Mouse (Mus musculus) midbrain, postnatal 0 days (tissue): Measurements from ENCODE around the gene H13. TPM values are rescaled to one million over a fixed set of nuclear protein-coding genes. Genes with fewer than 3 reads are reported as not detected.

Source experiments
- ATAC-seq: fragments of 200-750 bp; cut with Nextera tagmentation; 2 replicates; pipeline ENCODE4 v1.8.0; 2017; ENCODE audit warnings: moderate number of reproducible peaks, mild to moderate bottlenecking, moderate TSS enrichment, moderate library complexity; ENCODE audit not compliant: low FRiP score
- DNase-seq: peaks from one replicate; pipeline ENCODE4 v3.0.0-alpha.2; 2015; ENCODE audit warnings: low spot score
- H3K27ac ChIP-seq: fragments of 300-500 bp; sonication (generic); 2 replicates; pipeline ENCODE4 v1.5.1; 2014; ENCODE audit warnings: low read depth, mild to moderate bottlenecking, low read length, mixed read lengths
- H3K27me3 ChIP-seq: fragments of 300-500 bp; sonication (generic); 2 replicates; pipeline ENCODE4 v1.6.1; 2014; ENCODE audit warnings: low read length, control low read depth, mixed read lengths; ENCODE audit not compliant: insufficient read depth
- H3K36me3 ChIP-seq: fragments of 300-500 bp; sonication (generic); 2 replicates; pipeline ENCODE4 v1.6.1; 2014; ENCODE audit warnings: low read length, control low read depth, mixed read lengths; ENCODE audit not compliant: insufficient read depth
- H3K4me1 ChIP-seq: fragments of 300-500 bp; sonication (generic); 2 replicates; pipeline ENCODE4 v1.6.1; 2014; ENCODE audit warnings: mild to moderate bottlenecking, control low read depth, antibody characterized with exemption, low read length, mixed read lengths; ENCODE audit not compliant: insufficient read depth
- H3K4me2 ChIP-seq: fragments of 300-500 bp; sonication (generic); 2 replicates; pipeline ENCODE4 v1.6.1; 2014; ENCODE audit warnings: low read depth, mild to moderate bottlenecking, low read length, mixed read lengths; ENCODE audit not compliant: poor library complexity, severe bottlenecking
- H3K4me3 ChIP-seq: fragments of 300-500 bp; sonication (generic); 2 replicates; pipeline ENCODE4 v1.5.1; 2014; ENCODE audit warnings: low read depth, mild to moderate bottlenecking, low read length, moderate library complexity
- H3K9ac ChIP-seq: fragments of 300-500 bp; sonication (generic); replicated peaks from 2 replicates; pipeline ENCODE4 v1.6.1; 2014; ENCODE audit warnings: mild to moderate bottlenecking, low read length, moderate library complexity, mixed read lengths; ENCODE audit not compliant: poor library complexity, severe bottlenecking
- H3K9me3 ChIP-seq: fragments of 300-500 bp; sonication (generic); 2 replicates; pipeline ENCODE4 v1.6.1; 2016; ENCODE audit warnings: low read length, control low read depth
- CTCF ChIP-seq: IDR thresholded peaks from 2 replicates; pipeline ENCODE4 v1.5.1; 2016; ENCODE audit warnings: antibody characterized with exemption, mild to moderate bottlenecking
- WGBS: fragments of 180-500 bp; shearing (Covaris S2); extraction: QIAGEN DNeasy Blood & Tissue Kit; methylation state at CpG from one replicate; pipeline ENCODE4 v1.1.7; 2014; 5-methylcytosine and 5-hydroxymethylcytosine counted together
- polyA plus RNA-seq: library from polyadenylated mRNA; unstranded; fragments of >200 nt; fragmentation: Nextera tagmentation; extraction: Ambion mirVana; gene quantifications from 2 replicates; pipeline ENCODE4 v1.2.1, GENCODE M21; 2015
- total RNA-seq: library from RNA; depleted of rRNA; stranded (reverse); fragments of >200 nt; gene quantifications from 2 replicates; pipeline ENCODE4 v1.2.3, GENCODE M21; 2014

The H13 gene
- total and polyA plus RNA-seq, 2 experiments from 2014 or later: 166 to 175 TPM

DNA sequence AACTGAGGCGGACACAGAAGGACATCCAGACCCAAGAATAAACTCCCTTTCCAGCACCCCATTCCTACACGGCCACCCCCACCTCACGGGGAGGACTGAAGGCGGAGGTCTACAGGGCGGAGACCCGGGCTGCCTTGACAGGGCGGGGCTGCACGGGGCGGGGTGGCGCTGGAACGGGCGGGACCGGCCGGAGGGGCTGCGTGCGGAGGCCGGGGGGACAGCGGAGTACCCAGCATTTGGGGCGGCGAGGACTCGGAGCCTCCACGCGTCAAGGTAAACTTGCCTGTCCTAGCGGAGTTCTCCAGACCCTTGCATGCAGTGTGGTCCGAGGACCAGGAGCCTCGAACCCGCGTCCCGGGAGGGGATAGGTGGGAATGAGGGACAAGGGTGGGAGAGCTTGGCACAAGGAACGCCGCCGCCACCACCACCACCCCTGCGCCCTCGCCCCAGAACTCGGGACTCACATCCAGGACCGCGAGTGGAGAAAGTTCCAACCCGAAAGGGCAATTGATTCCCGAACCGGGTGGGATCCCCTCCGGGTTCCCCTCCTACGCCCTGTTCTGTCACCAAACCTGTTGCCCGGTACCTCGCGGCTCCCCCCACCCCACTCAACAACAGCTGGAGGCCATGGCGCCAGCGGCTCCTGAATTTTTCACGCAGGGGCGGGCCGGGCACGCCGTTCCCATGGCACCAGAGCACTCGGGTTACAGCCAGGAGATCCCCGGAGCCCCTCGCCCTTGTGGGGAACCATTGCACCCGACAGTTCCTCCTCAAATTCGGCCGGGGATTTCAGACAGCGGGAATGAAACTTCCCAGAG, 42.3 kb upstream of the H13 start, which contains the start of gene Rem1:
TSS of gene Rem1 (plus strand) at position 178 of the 818 bp plus-strand sequence.
- Histone ChIP-seq H3K9me3 (no peaks in the 10 kb centered on the region), H3K4me1 (no peaks in the 10 kb centered on the region), H3K36me3 (no peaks in the 10 kb centered on the region), H3K27ac (no peak within 1 kb of the TSS), H3K4me2 (peak within 1 kb of the TSS; percentile 62), H3K4me3 (peak within 1 kb of the TSS; percentile 32), H3K9ac (no peak within 1 kb of the TSS), H3K27me3 (peaks cover 18% of the 10 kb centered on the region)
- WGBS: 2% methylated on average over 59 of the region's 59 CpGs
- DNase-seq (no peak), ATAC-seq (no peak)
- no peak for TF ChIP-seq CTCF

DNA sequence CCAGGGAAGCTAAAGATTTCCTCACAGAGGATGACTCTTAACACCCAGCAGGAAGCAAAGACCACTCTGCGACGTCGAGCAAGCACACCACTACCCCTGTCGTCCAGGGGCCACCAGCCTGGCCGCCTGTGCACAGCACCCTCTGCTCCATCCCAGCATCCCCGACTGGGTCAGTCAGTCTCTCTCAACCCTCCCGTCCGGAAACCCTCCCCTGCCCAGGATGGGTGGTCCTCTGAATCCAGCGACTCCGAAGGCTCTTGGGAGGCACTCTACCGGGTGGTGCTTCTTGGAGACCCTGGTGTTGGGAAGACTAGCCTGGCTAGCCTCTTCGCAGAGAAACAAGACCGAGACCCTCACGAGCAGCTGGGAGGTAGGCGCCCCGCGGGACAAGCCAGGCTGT, 41.2 kb upstream of the H13 start:
- TF ChIP-seq CTCF: no peak
- WGBS: 48% methylated on average over 17 of the region's 17 CpGs
- no peak overlapping the region for H3K9ac ChIP-seq
- no peaks in the 10 kb centered on the region for H3K4me1 ChIP-seq
- peaks cover 18% of the 10 kb centered on the region for H3K27me3 ChIP-seq
- no peaks in the 10 kb centered on the region for H3K36me3 ChIP-seq
- H3K9me3 ChIP-seq: no peaks in the 10 kb centered on the region
- no peak overlapping the region for H3K4me3 ChIP-seq
- no peak for DNase-seq
- no peak overlapping the region for H3K4me2 ChIP-seq
- no peak for ATAC-seq
- no peak overlapping the region for H3K27ac ChIP-seq

DNA sequence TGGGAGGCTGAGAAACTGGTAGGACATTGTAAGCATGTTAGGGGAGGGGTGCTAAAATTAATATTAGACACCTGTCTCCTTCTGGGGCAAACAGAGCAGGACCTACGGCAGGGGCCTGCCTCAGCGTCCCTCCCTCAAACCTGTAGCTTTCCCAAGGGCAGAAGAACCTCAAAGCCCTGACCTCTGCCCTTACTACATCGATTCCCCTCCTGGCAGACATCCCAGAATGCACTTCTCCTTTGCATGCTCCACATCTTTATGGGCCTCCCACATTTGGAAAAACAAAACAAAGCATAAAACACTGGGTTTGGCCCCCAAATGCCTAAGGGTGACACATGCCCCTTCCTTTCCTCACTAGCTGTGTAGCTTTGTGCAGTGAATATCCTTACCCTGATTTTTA, 40.0 kb upstream of the H13 start:
- no peak for ATAC-seq

DNA sequence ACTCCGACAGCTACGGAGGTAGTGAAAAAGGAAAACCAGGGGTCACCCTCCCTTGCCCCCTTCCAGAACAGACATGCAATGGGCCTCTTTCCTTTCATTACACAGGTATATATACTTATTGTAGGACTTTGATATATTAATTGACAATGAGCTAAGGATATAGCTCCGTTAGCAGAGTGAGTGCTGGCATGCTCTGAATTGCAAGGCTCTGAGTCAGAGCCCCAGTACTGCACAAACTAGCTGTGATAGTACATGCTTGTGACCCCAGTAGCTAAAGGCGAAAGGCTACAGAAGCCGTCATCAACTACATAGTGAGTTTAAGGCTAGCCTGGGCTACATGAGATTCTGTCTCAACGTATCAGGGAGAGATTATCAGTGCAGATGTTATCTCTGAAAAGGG, 39.4 kb upstream of the H13 start:
- Histone ChIP-seq H3K27me3 (peaks cover 18% of the 10 kb centered on the region), H3K9me3 (no peaks in the 10 kb centered on the region), H3K4me2 (no peak overlapping the region), H3K4me1 (0 out of 2 replicates have a peak, but pooled peaks cover 3% of the 10 kb centered on the region), H3K4me3 (no peak overlapping the region), H3K27ac (no peak overlapping the region), H3K36me3 (no peaks in the 10 kb centered on the region), H3K9ac (no peak overlapping the region)
- WGBS: 90% methylated on average over 6 of the region's 6 CpGs
- no peak for TF ChIP-seq CTCF
- ATAC-seq (no peak), DNase-seq (no peak)

More for the DNA sequence above, 40.0 kb upstream of the H13 start:
- Histone ChIP-seq H3K4me1 (0 out of 2 replicates have a peak, but pooled peaks cover 3% of the 10 kb centered on the region), H3K9me3 (no peaks in the 10 kb centered on the region), H3K9ac (no peak overlapping the region), H3K27me3 (peaks cover 18% of the 10 kb centered on the region), H3K36me3 (no peaks in the 10 kb centered on the region), H3K4me3 (no peak overlapping the region), H3K4me2 (no peak overlapping the region), H3K27ac (no peak overlapping the region)
- DNase-seq: no peak
- 61% methylated on average over 3 of the region's 3 CpGs for WGBS
- no peak for TF ChIP-seq CTCF

DNA sequence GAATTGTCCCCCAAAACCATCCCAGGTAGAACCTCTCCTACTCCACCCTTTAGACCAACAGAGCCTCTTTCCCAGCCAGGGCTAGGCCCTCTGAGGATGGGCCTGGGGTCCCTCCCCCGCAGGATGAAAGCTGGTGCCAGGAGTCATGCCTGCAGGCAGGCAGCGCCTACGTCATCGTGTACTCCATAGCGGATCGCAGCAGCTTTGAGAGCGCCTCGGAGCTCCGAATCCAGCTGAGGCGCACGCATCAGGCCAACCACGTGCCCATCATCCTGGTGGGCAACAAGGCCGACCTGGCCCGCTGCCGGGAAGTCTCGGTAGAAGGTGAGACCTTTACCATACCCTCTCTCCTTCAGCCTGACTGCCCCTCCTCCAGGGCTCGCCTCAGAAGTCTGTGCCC, 35.9 kb upstream of the H13 start:
- no peak for ATAC-seq
- H3K9ac ChIP-seq: no peak overlapping the region
- peak; percentile 33 for DNase-seq

DNA sequence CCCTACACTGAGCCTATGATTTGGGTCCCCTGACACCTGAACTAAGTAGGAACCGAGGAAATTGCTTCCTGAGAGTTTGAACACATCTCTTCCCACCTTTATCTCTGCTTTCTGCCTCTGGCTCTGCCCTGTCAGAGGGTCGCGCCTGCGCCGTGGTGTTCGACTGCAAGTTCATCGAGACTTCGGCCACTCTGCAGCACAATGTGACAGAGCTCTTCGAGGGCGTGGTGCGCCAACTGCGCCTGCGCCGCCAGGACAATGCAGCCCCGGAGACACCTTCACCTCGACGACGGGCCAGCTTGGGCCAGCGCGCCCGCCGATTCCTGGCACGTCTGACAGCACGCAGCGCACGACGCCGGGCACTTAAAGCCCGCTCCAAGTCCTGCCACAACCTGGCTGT, 35.0 kb upstream of the H13 start:
- Histone ChIP-seq H3K27ac (no peak overlapping the region), H3K9me3 (no peaks in the 10 kb centered on the region), H3K4me2 (no peak overlapping the region), H3K4me3 (no peak overlapping the region), H3K36me3 (no peaks in the 10 kb centered on the region), H3K4me1 (0 out of 2 replicates have a peak, but pooled peaks cover 3% of the 10 kb centered on the region), H3K9ac (no peak overlapping the region), H3K27me3 (peaks cover 4% of the 10 kb centered on the region; the same call in 1 of the 2 replicates)
- ATAC-seq (no peak), DNase-seq (no peak)
- no peak for TF ChIP-seq CTCF
- WGBS: 79% methylated on average over 29 of the region's 29 CpGs

More for the DNA sequence above, 35.9 kb upstream of the H13 start:
- no peak overlapping the region for H3K4me2 ChIP-seq
- no peaks in the 10 kb centered on the region for H3K9me3 ChIP-seq
- no peak for TF ChIP-seq CTCF
- no peak overlapping the region for H3K27ac ChIP-seq
- peaks cover 5% of the 10 kb centered on the region; the same call in 1 of the 2 replicates for H3K27me3 ChIP-seq
- 55% methylated on average over 17 of the region's 17 CpGs for WGBS
- H3K4me1 ChIP-seq: 0 out of 2 replicates have a peak, but pooled peaks cover 3% of the 10 kb centered on the region
- no peak overlapping the region for H3K4me3 ChIP-seq
- H3K36me3 ChIP-seq: no peaks in the 10 kb centered on the region
